Mouse (Mus musculus): ENCODE results near the gene Nhlrc1.

Nhlrc1 gene

DNA sequence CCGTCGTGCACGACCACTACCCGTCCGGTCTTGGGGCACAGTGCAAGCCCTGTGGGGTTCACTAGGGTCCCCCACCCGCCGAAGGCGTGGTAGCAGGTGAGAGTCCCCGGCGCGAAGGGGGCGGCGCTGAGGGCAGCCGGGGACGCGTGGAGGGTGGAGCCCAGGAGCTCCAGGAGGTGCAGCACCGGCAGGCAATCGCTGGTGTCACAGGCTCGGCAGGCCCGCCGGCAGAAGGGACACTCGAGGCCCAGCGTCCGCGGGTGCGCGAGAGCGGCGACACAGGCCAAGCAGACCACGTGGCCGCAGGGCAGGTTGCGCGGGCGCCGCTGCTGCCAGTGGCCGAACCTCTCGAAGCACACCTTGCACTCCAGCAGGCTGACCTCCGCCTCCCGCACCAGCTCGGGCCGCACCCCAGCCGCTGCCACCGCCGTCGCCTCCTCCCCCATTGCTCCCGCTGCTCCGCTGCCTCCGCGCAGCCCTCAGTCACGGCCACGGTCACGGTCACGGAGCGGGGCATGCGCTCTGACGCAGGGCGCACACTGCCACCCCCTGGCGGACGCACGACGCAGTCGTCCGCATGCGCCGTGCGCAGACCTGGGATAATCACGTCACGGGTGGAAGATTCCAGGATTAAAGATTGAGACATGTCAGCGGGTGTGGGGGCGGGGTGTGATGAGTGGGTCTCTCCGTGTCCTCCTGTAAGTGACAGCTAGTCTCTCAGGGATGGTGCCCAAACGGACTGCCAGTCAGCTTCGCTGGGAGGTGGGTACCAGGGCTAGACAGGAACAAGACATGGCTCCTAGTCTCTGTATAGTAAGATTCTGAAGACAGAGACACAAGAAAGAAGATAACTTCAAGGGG is at the start of gene Nhlrc1:
Nhlrc1 (minus strand) TSS at position 517 of the 861 bp plus-strand sequence.
- H3K27me3 ChIP-seq (ENCODE audit: insufficient read depth, low read length) = peaks cover 25% of the 10 kb centered on the region
- no peak for TF ChIP-seq NANOG (IDR thresholded peaks at IDR 0.05; ENCODE audit: borderline replicate concordance, low read length)
- TF ChIP-seq CTCF (conservative IDR thresholded peaks at IDR 0.05; ENCODE audit: low read length) = no peak
- TF ChIP-seq POU5F1 (IDR thresholded peaks at IDR 0.05; ENCODE audit: borderline replicate concordance, low read length) = no peak
- H3K9me3 ChIP-seq (ENCODE audit: low read length) = peaks cover 42% of the 10 kb centered on the region
- H3K36me3 ChIP-seq (ENCODE audit: insufficient read depth, low read length) = peaks cover 8% of the 10 kb centered on the region
- H3K4me1 ChIP-seq (replicated peaks; ENCODE audit: low read depth, low read length) = peaks cover 10% of the 10 kb centered on the region
- peak within 1 kb of the TSS; percentile 82 for H3K4me3 ChIP-seq (replicated peaks; ENCODE audit: low read length)

DNA sequence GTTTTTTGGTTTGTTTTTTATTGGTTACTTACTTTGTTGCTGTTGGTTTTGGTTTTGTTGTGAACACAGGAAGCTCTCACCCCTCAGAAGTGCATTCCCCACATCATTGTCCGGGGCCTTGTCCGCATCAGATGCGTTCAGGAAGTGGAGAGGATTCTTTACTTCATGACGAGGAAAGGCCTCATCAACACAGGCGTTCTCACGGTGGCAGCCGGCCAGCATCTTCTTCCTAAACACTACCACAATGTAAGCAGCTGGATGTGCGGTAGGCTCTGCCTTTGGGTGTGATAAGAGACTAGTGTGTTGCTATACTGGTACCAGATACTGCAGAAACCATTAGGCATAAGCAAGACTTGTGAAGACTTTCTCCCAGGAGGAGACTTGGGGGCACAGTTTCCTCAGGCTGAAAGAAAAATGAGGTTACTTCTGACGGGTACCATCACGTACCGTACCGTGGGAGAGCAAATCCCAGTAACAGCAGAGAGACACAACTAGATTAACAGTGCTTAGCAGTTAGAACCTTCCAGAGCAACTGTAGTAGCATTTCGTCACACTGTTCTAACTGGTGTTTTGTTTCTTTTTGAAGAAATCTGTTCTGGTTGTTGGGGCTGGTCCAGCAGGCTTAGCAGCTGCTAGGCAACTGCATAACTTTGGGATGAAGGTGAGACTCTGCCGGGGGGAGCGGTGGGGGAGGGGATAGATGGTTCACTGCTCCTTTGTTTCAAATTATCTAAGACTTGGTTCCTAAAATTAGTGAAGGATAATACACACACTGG is 49.5 kb upstream of the Nhlrc1 start:
- Histone ChIP-seq H3K4me3 (replicated peaks; ENCODE audit: low read length) (no peak overlapping the region), H3K4me1 (replicated peaks; ENCODE audit: low read depth, low read length) (no peaks in the 10 kb centered on the region), H3K36me3 (ENCODE audit: insufficient read depth, low read length) (peaks cover 86% of the 10 kb centered on the region), H3K9me3 (ENCODE audit: low read length) (no peaks in the 10 kb centered on the region), H3K27me3 (ENCODE audit: insufficient read depth, low read length) (no peaks in the 10 kb centered on the region)
- no peak for TF ChIP-seq POU5F1 (IDR thresholded peaks at IDR 0.05; ENCODE audit: borderline replicate concordance, low read length)
- TF ChIP-seq NANOG (IDR thresholded peaks at IDR 0.05; ENCODE audit: borderline replicate concordance, low read length) = no peak
- TF ChIP-seq CTCF (conservative IDR thresholded peaks at IDR 0.05; ENCODE audit: low read length) = no peak

DNA sequence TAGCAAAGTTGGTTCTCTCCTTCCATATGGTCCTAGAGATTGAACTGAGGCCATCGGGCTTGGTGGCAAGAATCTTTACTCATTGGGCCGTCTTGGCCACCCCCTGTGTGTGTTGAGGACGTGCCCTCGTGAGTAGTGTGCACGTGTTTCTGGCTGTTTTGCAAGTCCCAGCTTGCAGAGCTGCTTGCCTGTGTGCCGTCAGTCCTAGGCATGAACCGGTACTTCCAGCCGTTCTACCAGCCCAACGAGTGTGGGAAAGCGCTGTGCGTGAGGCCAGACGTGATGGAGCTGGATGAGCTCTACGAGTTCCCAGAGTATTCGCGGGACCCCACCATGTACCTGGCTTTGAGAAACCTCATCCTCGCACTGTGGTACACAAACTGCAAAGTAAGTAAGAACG is 48.1 kb upstream of the Nhlrc1 start:
- no peak overlapping the region for H3K4me3 ChIP-seq (replicated peaks; ENCODE audit: low read length)
- H3K36me3 ChIP-seq (ENCODE audit: insufficient read depth, low read length) = peaks cover 83% of the 10 kb centered on the region
- no peaks in the 10 kb centered on the region for H3K27me3 ChIP-seq (ENCODE audit: insufficient read depth, low read length)
- no peaks in the 10 kb centered on the region for H3K9me3 ChIP-seq (ENCODE audit: low read length)
- H3K4me1 ChIP-seq (replicated peaks; ENCODE audit: low read depth, low read length) = no peaks in the 10 kb centered on the region
- TF ChIP-seq CTCF (conservative IDR thresholded peaks at IDR 0.05; ENCODE audit: low read length) (no peak), POU5F1 (IDR thresholded peaks at IDR 0.05; ENCODE audit: borderline replicate concordance, low read length) (no peak), NANOG (IDR thresholded peaks at IDR 0.05; ENCODE audit: borderline replicate concordance, low read length) (no peak)

DNA sequence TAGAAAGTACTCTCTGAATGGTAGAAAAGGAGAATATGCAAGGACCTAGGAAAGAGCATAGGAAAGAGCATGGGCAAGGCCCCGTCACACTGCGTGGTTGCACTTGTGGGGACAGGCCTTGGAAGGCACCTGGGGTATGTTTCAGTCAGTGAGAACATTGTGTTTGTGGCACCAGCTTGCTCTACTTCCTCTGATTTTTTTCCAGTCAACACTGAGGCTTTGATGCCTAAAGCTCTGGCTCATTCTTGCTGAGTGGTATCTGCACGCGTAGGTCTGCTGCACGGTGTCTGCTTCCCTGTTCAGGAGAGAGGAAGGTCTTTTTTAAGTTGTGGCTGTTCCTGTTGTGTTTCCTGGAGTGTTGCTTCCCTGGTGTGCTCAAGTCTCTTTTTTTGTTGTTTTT is 42.1 kb upstream of the Nhlrc1 start:
- Histone ChIP-seq H3K4me1 (replicated peaks; ENCODE audit: low read depth, low read length) (peaks cover 11% of the 10 kb centered on the region), H3K9me3 (ENCODE audit: low read length) (no peaks in the 10 kb centered on the region), H3K36me3 (ENCODE audit: insufficient read depth, low read length) (peaks cover 70% of the 10 kb centered on the region), H3K27me3 (ENCODE audit: insufficient read depth, low read length) (no peaks in the 10 kb centered on the region), H3K4me3 (replicated peaks; ENCODE audit: low read length) (no peak overlapping the region)
- no peak for TF ChIP-seq CTCF (conservative IDR thresholded peaks at IDR 0.05; ENCODE audit: low read length)
- TF ChIP-seq POU5F1 (IDR thresholded peaks at IDR 0.05; ENCODE audit: borderline replicate concordance, low read length) = no peak
- TF ChIP-seq NANOG (IDR thresholded peaks at IDR 0.05; ENCODE audit: borderline replicate concordance, low read length) = no peak

DNA sequence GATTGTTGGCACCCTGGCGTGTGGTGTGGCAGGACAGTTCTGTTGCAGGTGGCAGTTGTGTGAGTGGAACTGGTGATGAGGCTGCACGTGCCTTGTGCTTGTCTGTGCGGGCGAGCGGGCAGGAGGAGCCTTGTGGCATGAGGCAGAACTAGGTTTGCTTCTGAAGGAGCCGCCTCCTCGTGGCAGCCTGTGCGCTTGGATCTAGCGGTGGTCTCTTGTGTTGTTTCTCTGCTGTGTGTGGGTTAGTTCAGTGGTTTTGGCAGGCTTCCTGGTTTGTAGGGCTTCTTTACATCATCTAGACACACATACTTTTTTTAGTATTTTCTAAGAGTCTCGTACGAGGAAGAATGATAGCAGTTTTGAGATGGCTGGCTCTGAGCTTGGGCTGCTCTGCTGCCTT is 41.5 kb upstream of the Nhlrc1 start:
- Histone ChIP-seq H3K36me3 (ENCODE audit: insufficient read depth, low read length) (peaks cover 71% of the 10 kb centered on the region), H3K4me1 (replicated peaks; ENCODE audit: low read depth, low read length) (peaks cover 16% of the 10 kb centered on the region), H3K27me3 (ENCODE audit: insufficient read depth, low read length) (no peaks in the 10 kb centered on the region), H3K4me3 (replicated peaks; ENCODE audit: low read length) (peak overlapping the region; percentile 37; the same call in 1 of the 2 replicates), H3K9me3 (ENCODE audit: low read length) (no peaks in the 10 kb centered on the region)
- TF ChIP-seq POU5F1 (IDR thresholded peaks at IDR 0.05; ENCODE audit: borderline replicate concordance, low read length) (no peak), CTCF (conservative IDR thresholded peaks at IDR 0.05; ENCODE audit: low read length) (no peak), NANOG (IDR thresholded peaks at IDR 0.05; ENCODE audit: borderline replicate concordance, low read length) (no peak)

DNA sequence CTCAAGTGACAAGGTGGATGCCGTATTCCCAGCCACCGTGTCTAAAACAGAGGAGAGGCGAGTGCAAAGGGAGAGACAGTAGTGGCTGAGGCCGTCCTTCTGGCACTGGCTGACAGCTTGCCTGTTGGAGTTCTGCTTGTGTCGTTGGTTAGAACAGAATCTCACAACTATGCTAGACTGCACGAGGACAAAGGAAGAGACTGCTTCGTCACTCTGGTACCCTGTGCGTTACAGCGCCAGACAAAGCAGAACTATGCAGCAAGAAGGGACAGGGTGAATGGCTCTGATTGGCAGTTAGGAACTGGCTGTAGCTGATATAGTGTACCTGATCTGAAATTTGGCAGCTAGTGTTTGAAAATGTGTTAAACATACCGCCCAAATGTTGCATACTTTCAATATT is 39.3 kb upstream of the Nhlrc1 start:
- Histone ChIP-seq H3K9me3 (ENCODE audit: low read length) (no peaks in the 10 kb centered on the region), H3K4me1 (replicated peaks; ENCODE audit: low read depth, low read length) (peaks cover 23% of the 10 kb centered on the region), H3K4me3 (replicated peaks; ENCODE audit: low read length) (no peak overlapping the region), H3K27me3 (ENCODE audit: insufficient read depth, low read length) (no peaks in the 10 kb centered on the region), H3K36me3 (ENCODE audit: insufficient read depth, low read length) (peaks cover 56% of the 10 kb centered on the region)
- TF ChIP-seq NANOG (IDR thresholded peaks at IDR 0.05; ENCODE audit: borderline replicate concordance, low read length) (no peak), CTCF (conservative IDR thresholded peaks at IDR 0.05; ENCODE audit: low read length) (no peak), POU5F1 (IDR thresholded peaks at IDR 0.05; ENCODE audit: borderline replicate concordance, low read length) (no peak)

DNA sequence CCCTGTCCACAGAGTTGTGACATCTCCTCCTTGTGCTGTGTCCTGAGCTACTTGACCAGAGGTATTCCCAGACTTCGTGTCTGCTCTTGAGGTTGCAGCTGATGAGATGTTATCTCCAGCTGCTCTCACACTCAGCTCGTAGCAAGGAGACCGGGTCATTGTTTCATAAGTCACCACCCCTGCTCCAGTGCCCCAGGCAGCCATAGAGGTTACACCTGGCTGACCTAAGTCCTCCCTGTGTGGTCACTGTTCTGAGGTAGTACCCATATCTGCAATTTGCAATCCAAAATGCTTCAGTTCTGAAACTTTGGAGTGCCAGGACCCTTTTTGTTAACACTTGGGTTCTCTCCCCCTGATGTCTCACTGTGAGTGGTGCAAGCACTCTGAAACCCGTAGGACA is 35.4 kb upstream of the Nhlrc1 start:
- Histone ChIP-seq H3K36me3 (ENCODE audit: insufficient read depth, low read length) (peaks cover 37% of the 10 kb centered on the region), H3K9me3 (ENCODE audit: low read length) (no peaks in the 10 kb centered on the region), H3K27me3 (ENCODE audit: insufficient read depth, low read length) (no peaks in the 10 kb centered on the region), H3K4me1 (replicated peaks; ENCODE audit: low read depth, low read length) (peaks cover 30% of the 10 kb centered on the region), H3K4me3 (replicated peaks; ENCODE audit: low read length) (peak overlapping the region; percentile 62; the same call in 1 of the 2 replicates)
- TF ChIP-seq CTCF (conservative IDR thresholded peaks at IDR 0.05; ENCODE audit: low read length) (no peak), POU5F1 (IDR thresholded peaks at IDR 0.05; ENCODE audit: borderline replicate concordance, low read length) (no peak), NANOG (IDR thresholded peaks at IDR 0.05; ENCODE audit: borderline replicate concordance, low read length) (no peak)

DNA sequence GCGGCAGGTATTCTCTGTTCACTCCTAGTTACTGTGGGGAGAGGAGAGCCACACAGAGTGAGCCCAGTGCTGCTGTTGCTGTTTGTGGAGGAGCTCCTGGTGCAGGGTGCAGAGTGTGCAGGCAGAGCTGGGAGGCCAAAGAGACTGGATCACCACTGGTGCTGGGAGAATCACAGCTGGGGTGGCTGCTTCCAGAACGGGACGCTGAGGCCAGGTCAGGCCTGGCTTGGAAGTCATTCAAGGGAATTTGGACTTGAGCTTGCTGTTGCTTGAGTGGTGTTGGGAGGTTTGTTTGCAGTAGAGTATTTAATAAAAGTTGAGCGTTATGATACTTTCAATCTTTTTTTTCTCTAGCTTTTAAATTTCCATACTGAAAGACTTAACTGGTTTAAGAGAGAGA is 33.3 kb upstream of the Nhlrc1 start:
- no peaks in the 10 kb centered on the region for H3K9me3 ChIP-seq (ENCODE audit: low read length)
- peaks cover 12% of the 10 kb centered on the region for H3K27me3 ChIP-seq (ENCODE audit: insufficient read depth, low read length)
- peaks cover 42% of the 10 kb centered on the region for H3K4me1 ChIP-seq (replicated peaks; ENCODE audit: low read depth, low read length)
- peaks cover 21% of the 10 kb centered on the region for H3K36me3 ChIP-seq (ENCODE audit: insufficient read depth, low read length)
- H3K4me3 ChIP-seq (replicated peaks; ENCODE audit: low read length) = no peak overlapping the region
- TF ChIP-seq POU5F1 (IDR thresholded peaks at IDR 0.05; ENCODE audit: borderline replicate concordance, low read length) (no peak), CTCF (conservative IDR thresholded peaks at IDR 0.05; ENCODE audit: low read length) (no peak), NANOG (IDR thresholded peaks at IDR 0.05; ENCODE audit: borderline replicate concordance, low read length) (no peak)
